Mouse (Mus musculus) thymus, adult 2 months (tissue): ENCODE measurements around the gene Arhgap10. TPM values are rescaled to one million over a fixed set of nuclear protein-coding genes. Genes with fewer than 3 reads are reported as not detected.

Experiments
- DNase-seq: peaks from one replicate; pipeline ENCODE4 v3.0.0; 2021
- H3K27ac ChIP-seq: fragments of 200-500 bp; 2 replicates; pipeline ENCODE4 v1.5.1; 2012; ENCODE audit warnings: low read length, control low read depth; ENCODE audit not compliant: control insufficient read depth, insufficient read depth
- H3K27me3 ChIP-seq: fragments of 200-500 bp; 2 replicates; pipeline ENCODE4 v1.6.1; 2012; ENCODE audit warnings: mild to moderate bottlenecking, low read length, moderate library complexity, mixed read lengths; ENCODE audit not compliant: control insufficient read depth, insufficient read depth
- H3K36me3 ChIP-seq: fragments of 200-500 bp; 2 replicates; pipeline ENCODE4 v1.6.1; 2012; ENCODE audit warnings: mild to moderate bottlenecking, low read length, moderate library complexity; ENCODE audit not compliant: control insufficient read depth, insufficient read depth
- H3K4me1 ChIP-seq: fragments of 200-500 bp; replicated peaks from 2 replicates; pipeline ENCODE4 v1.6.1; 2012; ENCODE audit warnings: low read length; ENCODE audit not compliant: control insufficient read depth, insufficient read depth
- H3K4me3 ChIP-seq: fragments of 200-500 bp; 2 replicates; pipeline ENCODE4 v1.5.1; 2012; ENCODE audit warnings: mild to moderate bottlenecking, low read length, control low read depth, moderate library complexity; ENCODE audit not compliant: control insufficient read depth, insufficient read depth
- CTCF ChIP-seq: fragments of 200-500 bp; IDR thresholded peaks from 2 replicates; pipeline ENCODE4 v1.5.1; 2012; ENCODE audit warnings: mild to moderate bottlenecking, control low read depth, low read length, moderate library complexity, borderline replicate concordance; ENCODE audit not compliant: control insufficient read depth, poor library complexity, insufficient read depth; ENCODE audit errors: extremely low read depth
- POLR2A ChIP-seq: fragments of 200-500 bp; IDR thresholded peaks from 2 replicates; pipeline ENCODE4 v1.6.1; 2012; ENCODE audit warnings: mild to moderate bottlenecking, low read length, control low read depth, moderate library complexity; ENCODE audit not compliant: control insufficient read depth, poor library complexity, insufficient read depth; ENCODE audit errors: extremely low read depth
- WGBS: fragments of 180-500 bp; shearing (Covaris S2); methylation state at CpG from one replicate; pipeline ENCODE4 v1.1.7; 2018; 5-methylcytosine and 5-hydroxymethylcytosine counted together
- polyA plus RNA-seq: library from polyadenylated mRNA; depleted of rRNA; stranded (reverse); fragments of >200 nt; gene quantifications from 2 replicates; pipeline ENCODE4 v1.2.3, GENCODE M21; 2012

Gene Arhgap10
- polyA plus RNA-seq, 1 experiment, result 12.9 TPM

DNA sequence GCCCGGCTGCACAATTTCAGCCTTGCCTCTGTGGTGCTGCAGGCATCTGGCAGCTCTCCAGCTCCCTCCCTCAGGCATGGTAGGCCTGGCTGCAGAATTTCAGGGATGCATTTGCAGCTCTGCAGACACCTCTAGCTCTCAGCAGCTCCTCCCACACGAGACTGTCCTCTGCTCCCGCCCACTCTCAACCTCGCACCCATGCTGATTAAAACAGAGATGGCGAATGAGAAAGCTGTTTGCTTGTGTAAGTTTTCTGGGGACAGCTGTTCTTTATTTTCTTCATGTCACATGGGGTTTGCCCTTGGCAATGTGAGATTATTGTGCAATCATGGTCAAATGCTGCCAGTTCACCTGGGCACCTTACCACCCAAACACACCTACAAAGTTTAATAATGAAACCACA, 141.3 kb downstream of the Arhgap10 start:
- no peak for DNase-seq
- H3K27me3 ChIP-seq, result no peaks in the 10 kb centered on the region
- WGBS, result 77% methylated on average over 5 of the region's 5 CpGs
- TF ChIP-seq CTCF, result no peak
- TF ChIP-seq POLR2A, result no peak
- no peaks in the 10 kb centered on the region for H3K4me1 ChIP-seq
- H3K4me3 ChIP-seq, result no peak overlapping the region
- H3K36me3 ChIP-seq, result no peaks in the 10 kb centered on the region
- no peak overlapping the region for H3K27ac ChIP-seq

DNA sequence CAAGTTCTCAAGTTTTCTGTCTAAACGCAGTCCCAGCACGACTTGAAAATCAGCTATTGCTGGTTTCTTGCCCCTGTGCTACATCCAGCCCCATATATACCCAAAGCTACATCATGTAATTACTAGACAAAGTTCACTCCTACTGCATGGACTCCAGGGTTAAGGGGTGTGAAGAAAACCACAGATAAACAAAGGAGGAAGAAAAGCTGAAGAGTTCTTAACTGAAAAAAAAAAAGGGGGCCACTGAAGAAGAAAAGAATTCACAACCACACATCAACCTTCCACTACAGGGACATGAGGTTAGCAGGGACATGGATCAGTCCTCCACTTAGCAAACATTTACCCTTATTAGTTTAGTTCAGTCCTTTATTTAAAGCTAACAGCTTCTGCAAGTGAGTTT, 141.8 kb downstream of the Arhgap10 start:
- no peak for DNase-seq
- H3K27ac ChIP-seq, result no peak overlapping the region
- no peaks in the 10 kb centered on the region for H3K36me3 ChIP-seq
- TF ChIP-seq CTCF, result no peak
- 93% methylated on average over 2 of the region's 2 CpGs for WGBS
- H3K4me1 ChIP-seq, result no peaks in the 10 kb centered on the region
- no peak overlapping the region for H3K4me3 ChIP-seq
- no peaks in the 10 kb centered on the region for H3K27me3 ChIP-seq

DNA sequence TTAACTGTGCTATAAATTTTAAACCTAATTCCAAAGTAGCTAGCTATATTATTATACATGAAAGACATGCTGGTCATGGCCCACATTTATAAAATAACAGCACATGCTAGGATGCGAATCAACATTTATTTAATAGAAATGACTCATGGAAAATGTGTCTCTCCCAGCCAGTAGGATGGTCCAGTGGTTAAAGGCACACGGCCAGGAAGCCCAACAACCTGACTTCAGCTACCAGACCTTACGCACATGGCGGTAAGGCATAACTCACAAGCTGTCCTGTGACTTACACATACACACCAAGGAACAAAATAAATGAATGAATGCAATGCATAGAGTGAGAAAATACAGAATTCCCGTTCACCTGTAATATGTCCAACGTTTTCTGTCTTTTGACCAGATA, 146.7 kb downstream of the Arhgap10 start:
- H3K4me1 ChIP-seq, result no peaks in the 10 kb centered on the region
- H3K4me3 ChIP-seq, result no peak overlapping the region
- DNase-seq, result no peak
- no peak overlapping the region for H3K27ac ChIP-seq
- TF ChIP-seq POLR2A (no peak), CTCF (no peak)
- no peaks in the 10 kb centered on the region for H3K27me3 ChIP-seq
- no peaks in the 10 kb centered on the region for H3K36me3 ChIP-seq
- 98% methylated on average over 6 of the region's 6 CpGs for WGBS

GRCm38 (mm10) chr8:77370308-77370707, 147.4 kb downstream of the Arhgap10 start:
- no peak for DNase-seq
- 80% methylated on average over 2 of the region's 2 CpGs for WGBS
- Histone ChIP-seq H3K4me3 (no peak overlapping the region), H3K4me1 (no peaks in the 10 kb centered on the region), H3K36me3 (no peaks in the 10 kb centered on the region), H3K27ac (no peak overlapping the region), H3K27me3 (no peaks in the 10 kb centered on the region)
- TF ChIP-seq POLR2A, result no peak
- TF ChIP-seq CTCF, result no peak

- WGBS, result 97% methylated on average over 7 of the region's 7 CpGs
- no peaks in the 10 kb centered on the region for H3K27me3 ChIP-seq
- H3K4me3 ChIP-seq, result no peak overlapping the region
- no peak overlapping the region for H3K27ac ChIP-seq
- TF ChIP-seq CTCF (no peak), POLR2A (no peak)
- no peaks in the 10 kb centered on the region for H3K4me1 ChIP-seq
- no peak for DNase-seq
- H3K36me3 ChIP-seq, result no peaks in the 10 kb centered on the region
Measured at GRCm38 (mm10) chr8:77369671-77370070, 148.1 kb downstream of the Arhgap10 start.

DNA sequence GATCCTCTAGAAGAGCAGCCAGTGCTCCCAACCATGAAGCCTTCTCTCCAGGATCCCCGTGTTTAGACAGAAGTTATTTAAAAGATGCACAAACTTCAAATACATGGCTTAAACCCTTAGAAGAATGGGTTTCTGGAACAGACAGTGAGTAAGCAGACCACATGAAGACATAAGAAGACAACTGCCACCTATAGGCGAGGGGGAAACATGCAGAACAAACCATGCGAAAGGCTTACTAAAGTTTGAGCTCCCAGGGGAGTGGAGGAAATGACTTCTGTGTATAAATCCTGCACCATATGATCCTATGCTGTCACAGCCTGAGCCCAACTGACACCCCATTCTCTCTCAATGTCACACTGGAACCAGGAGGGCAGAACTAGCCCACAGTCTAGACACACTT, 150.7 kb downstream of the Arhgap10 start:
- no peak for TF ChIP-seq CTCF
- no peak for TF ChIP-seq POLR2A
- H3K4me1 ChIP-seq, result no peaks in the 10 kb centered on the region
- no peak overlapping the region for H3K4me3 ChIP-seq
- H3K27me3 ChIP-seq, result no peaks in the 10 kb centered on the region
- no peaks in the 10 kb centered on the region for H3K36me3 ChIP-seq
- 69% methylated on average over 3 of the region's 3 CpGs for WGBS
- H3K27ac ChIP-seq, result no peak overlapping the region
- DNase-seq, result peak; percentile 38

DNA sequence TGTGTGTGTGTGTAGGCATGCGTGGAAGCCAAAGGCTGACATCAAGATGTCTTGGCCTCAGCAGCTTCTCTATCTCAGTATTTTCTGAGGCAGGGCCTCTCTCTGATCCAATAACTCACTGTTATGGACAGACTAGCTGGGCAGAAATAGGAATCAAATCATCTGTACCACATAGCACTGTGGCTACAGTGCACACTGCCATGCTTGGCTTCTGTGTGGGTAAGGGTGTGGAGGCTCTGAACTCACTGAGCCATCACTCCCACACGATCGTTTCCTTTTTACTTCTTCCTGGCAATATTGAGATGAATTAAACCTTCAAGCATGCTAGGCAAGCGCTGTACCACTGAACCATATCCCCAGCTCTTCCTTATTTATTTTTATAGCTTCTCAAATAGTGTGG, 151.3 kb downstream of the Arhgap10 start:
- H3K27ac ChIP-seq, result no peak overlapping the region
- no peaks in the 10 kb centered on the region for H3K36me3 ChIP-seq
- H3K4me3 ChIP-seq, result no peak overlapping the region
- H3K4me1 ChIP-seq, result no peaks in the 10 kb centered on the region
- H3K27me3 ChIP-seq, result no peaks in the 10 kb centered on the region
- DNase-seq, result no peak
- 96% methylated on average over 4 of the region's 4 CpGs for WGBS
- TF ChIP-seq POLR2A, result no peak
- no peak for TF ChIP-seq CTCF
